Mouse (Mus musculus): ENCODE measurements around the gene Aph1c.

GRCm38 (mm10) chr9:66820996-66821395 lies 13.5 kb downstream of the Aph1c start:
- TF ChIP-seq CTCF (IDR thresholded peaks at IDR 0.05; ENCODE audit: low read depth, low read length) (no peak), POLR2A (IDR thresholded peaks at IDR 0.05; ENCODE audit: borderline replicate concordance, low read depth, low read length) (no peak)
